Mouse (Mus musculus) gastrocnemius, postnatal 4 days (tissue): Measurements from ENCODE around the gene Gdf10. TPM values are rescaled to one million over a fixed set of nuclear protein-coding genes. Genes with fewer than 3 reads are reported as not detected.

Source experiments
- DNase-seq, 2 experiments: peaks; one replicate each; pipeline ENCODE4 v3.0.0; 2021 to 2022; ENCODE audit warnings: low spot score in 2 of 2, mixed read lengths in 2 of 2
- long read RNA-seq, 2 experiments: library from polyadenylated mRNA; stranded (forward); transcript quantifications; one replicate each; pipeline ENCODE4 v2.0.0; 2021
- total RNA-seq, 2 experiments: library from RNA; stranded (reverse); gene quantifications; 2 replicates each; pipeline ENCODE4 v1.2.3; 2021

Gdf10 gene
- 1 to 10 TPM; 3.5 to 5.0 TPM for total RNA-seq
- long read RNA-seq, experiment 1, full-length matches to known transcripts, result 11 of 13 reads
- long read RNA-seq, experiment 1, partial matches to known transcripts, result 1 of 13 reads
- long read RNA-seq, experiment 1, other reads (novel, unspliced or antisense), result 1 of 13 reads
- long read RNA-seq, experiment 2, full-length matches to known transcripts, result 18 of 20 reads
- long read RNA-seq, experiment 2, partial matches to known transcripts, result 2 of 20 reads
- long read RNA-seq, experiment 2, other reads (novel, unspliced or antisense), result 0 of 20 reads

DNA sequence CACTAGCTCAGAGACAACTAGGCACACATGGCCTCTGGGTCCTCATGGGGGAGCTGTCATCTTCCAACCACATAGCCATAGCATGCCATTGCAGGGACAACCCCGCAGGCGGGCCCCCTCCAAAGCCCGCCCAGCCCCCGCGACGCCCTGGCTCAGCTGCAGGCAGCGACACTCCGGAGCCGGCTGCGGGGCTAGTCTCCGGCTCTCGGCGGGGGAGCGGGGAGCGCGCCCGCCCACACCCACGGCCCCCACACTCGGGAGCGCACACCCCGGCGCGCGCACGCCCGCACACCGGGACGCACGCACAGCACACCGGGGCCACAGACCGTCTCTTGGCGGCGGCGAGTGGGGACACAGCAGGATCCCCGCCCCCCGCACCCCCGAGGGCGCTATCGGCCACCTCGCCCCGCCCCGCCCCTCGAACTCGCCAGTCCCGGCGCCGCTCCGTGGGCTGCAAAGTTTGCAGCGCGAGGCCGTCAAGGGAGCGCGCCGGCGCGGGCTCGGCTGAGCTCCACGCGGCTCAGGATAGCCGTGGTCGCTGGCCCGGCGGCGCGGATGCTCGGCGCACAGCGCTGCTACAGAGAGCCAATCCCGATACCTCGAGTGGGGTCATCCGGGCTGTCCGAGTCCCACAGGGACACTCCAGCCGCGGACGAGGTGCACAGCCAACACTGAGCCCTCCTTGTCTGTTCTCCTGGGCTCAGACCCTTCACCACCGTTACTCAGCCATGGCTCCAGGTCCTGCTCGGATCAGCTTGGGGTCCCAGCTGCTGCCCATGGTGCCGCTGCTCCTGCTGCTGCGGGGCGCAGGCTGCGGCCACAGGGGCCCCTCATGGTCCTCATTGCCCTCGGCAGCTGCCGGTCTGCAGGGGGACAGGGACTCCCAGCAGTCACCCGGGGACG, at the start of gene Gdf10:
Gene Gdf10 (plus strand): TSS at position 420 of the 903 bp plus-strand sequence.
- peak in 1 of 2 experiments; percentile 45 for DNase-seq

DNA sequence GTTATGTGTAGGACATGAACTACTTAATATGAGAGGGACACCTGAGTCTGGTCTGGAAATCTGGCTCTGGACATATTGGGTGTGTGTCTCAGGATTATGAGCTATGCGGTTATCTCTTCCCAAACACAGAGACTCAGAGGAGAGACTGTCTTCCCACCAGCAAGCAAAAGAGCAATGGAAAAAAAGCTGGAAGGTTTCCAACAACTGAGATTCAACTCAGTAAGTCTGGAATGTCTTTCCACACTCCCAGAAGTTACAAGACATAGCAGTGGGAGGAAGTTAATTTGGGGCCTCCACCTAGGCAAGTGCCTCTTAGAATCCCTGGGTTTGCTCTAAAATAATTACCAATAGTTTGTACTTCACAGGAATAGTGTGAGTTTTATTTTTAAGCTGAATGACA, 44.6 kb upstream of the Gdf10 start:
- DNase-seq, result no peak

DNA sequence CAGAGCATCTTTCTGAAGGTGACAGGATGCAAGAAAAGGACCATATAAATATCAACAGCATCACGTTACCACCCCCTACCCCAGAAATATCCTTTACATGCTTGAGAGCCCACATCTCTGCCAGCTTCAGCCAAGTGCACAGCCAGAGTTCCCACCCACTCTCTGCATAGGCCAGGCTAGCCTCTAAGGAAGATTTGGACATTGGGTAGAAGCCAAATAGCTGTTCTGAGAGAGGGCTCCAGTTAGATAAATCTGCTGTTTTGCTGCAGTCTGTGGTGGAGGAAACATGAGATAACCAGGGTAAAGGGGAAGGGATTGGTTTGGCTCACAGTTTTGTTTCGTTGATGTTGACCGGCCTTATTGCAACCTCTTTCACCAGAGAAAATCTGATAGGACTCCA, 43.2 kb upstream of the Gdf10 start:
- DNase-seq, result no peak

DNA sequence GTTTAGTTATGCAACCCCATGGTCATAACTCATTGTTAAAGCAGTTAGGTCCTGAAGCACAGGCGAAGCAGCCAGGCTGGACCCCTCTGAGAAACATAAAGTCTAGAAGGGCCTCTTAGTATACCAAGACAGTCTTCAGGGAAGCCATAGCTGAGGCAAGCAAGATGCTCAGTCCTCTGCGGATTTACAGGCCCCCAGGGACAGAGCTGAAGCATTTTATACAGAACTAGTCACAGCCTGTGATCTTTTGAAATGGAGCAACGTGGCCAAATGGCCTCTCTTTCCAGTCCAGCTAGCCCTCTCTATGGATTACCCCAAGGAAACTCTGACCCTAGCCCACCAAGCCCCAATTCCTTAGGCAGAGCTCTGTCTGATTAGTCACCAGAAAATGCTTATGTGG, 41.9 kb upstream of the Gdf10 start:
- no peak for DNase-seq

DNA sequence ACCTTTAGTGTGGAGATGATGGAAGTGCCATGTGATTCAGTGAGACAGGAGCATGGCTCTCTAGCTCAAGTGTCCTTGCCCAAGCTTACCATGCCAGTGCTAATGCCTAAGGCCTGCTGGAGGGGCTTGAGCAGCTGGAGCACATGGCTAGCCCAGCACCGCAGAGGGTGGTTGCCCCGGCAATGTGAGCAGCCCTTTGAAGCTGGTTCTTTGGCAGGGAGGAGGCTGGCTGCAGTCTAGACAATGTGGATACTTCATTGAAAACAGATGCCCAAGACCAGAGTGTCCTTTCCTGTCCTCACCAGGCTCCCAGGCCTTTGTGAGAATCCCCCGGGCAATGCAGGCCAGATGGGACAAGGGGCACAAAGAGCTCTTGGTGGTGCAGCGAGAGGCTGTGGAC, 40.3 kb upstream of the Gdf10 start:
- DNase-seq, result no peak

DNA sequence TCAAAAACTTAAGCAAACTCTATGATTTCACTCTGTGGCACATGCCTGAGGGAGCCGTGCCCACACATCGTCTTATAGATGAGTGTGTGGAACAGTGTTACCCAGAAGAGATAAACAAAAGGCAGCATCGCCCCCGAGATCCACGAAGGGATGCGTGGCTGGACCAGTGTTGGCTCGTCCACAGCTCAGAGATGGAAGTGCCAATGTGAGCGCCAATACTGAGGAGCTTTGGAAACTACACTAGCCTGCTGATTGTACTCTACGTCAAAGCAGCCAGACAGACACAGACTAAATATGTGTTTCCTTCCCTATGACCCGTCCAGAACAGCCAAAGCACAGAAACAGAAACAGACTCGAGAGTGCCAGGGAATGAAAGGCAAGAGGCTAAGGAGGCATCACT, 37.9 kb upstream of the Gdf10 start:
- DNase-seq, result no peak

DNA sequence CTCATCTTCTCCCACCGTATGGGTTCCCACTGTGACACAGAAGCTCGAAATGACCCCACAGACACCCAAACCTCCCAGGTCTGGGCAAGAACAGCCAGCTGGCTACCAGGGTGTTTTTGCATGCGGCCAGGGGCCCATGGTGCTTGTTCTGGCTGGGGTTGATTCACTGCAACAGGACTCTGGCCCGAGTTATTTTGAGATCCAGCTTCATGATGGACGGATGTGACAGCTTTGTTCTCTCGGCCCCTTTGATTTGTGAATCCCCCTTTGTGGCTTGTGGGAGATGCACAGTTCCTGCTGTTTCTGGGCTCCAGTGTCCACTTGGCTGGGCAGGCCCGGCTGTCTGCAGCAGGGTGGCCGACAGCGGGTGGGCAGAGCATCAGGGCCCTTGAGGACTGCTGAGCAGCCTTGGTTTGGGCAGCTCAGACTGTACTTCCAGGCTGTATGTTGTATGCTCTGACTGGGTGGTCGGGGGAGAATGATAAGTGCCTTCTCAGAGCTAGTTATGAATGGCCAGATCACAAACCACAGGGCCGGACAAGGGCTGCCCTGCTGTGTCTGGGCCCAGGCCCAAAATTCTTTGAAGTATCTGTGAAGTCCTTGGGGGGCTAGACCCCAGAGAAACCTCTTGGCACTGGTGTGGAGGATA, 34.9 kb upstream of the Gdf10 start:
- no peak for DNase-seq

DNA sequence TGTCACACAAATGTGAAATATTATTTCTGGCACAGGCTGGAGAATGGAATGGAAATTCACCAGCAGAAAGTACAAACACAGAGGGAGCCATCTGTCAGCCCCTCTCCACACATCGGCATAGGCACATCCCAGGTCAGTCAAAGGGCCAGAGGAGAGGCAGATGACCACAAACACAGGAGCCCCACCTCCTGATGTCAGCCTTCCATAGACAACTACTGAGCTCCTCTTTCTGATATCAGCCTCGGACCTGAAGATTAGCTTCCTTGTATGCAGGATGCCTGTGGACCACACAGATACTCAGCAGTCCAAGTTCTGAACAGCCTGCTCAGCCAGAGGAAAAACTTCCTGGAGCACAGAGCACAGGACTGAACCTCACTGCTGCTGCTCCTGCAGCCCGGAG, 33.4 kb upstream of the Gdf10 start:
- no peak for DNase-seq

DNA sequence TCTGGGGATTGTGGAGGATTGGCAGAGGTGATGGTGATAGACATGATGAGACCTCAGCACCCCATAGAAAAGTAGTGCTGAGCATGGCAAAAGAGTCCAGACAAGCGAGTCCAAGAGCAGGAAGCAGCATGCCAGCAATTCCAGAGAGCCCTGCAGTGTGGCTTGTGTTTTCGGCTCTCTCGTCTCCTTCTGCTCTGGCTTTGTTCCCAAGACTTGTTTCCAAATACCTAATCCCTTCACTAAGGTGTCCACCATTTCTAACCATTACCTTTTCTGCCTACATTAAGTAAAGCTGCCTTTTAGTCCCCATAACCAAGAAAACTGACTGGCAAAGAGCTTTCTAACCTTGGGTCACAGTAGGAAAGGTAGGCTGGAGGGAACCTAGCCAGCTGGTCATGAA, 31.9 kb upstream of the Gdf10 start:
- no peak for DNase-seq

DNA sequence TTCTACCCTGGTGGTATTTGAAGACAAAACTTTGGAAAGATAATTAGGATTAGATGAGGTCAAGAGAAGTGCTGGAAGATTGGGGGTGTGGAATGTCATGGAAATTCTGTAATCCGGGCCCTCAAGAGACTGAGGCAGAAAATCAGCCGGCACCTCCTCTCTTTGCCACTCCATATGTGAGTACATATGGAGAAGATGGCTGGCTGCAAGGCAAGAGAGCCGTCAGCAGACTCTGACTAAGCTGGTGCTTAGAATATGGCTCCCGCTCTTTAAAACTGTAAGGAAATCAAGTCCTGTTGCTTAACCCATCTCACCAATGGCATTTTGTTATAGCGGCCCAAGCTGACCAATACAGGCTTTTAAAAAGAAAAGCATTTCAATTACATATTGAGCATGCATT, 27.6 kb upstream of the Gdf10 start:
- no peak for DNase-seq

DNA sequence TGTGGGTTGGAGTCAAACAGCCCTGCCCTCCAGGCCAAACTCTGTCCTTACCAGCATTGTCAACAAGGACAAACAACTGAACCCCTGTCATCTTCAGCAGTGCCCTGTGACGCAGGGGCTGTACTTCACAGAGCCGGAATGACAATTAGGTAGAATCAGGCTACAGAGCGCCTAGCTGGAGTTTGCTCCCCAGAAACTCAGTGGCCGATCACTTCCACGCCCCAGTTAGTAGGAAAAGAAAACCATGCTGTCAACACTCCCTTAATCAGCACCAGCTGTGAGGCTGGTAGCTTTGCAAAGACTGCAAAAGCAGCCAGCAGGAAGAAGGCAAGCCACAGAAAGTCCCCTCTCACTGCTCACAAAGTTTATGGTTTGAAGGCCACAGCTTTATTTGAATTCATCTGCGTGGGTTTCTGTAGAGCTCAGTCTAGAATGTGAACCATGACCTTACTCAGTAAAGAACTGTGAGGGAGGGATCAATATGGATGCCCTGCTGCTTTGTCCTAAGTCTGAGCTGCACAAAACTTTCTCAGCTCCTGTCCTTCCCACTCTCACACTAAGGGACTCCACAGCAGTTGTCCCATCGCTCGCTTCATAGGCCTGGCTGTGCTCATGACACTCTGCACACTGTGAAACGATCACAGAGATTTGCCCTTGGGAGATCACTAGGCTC, 26.6 kb upstream of the Gdf10 start:
- DNase-seq, result no peak

DNA sequence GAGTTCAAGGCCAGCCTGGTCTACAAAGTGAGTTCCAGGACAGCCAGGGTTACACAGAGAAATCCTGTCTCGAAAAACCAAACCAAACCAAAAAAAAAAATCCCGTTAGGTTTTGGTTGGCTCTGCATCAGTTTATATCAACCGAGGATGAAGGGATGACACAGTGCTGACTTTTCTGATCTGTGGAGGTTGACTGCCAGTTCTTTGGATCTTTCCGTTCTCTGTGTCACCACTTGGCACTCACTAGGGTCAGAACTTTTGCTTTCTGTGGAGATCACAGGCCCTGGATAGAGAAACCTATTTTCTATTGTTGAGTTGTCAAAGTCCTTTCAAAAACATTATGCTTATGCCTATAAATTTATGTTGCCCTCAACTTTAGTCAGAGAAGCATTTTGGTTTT, 20.6 kb upstream of the Gdf10 start:
- DNase-seq, result no peak

DNA sequence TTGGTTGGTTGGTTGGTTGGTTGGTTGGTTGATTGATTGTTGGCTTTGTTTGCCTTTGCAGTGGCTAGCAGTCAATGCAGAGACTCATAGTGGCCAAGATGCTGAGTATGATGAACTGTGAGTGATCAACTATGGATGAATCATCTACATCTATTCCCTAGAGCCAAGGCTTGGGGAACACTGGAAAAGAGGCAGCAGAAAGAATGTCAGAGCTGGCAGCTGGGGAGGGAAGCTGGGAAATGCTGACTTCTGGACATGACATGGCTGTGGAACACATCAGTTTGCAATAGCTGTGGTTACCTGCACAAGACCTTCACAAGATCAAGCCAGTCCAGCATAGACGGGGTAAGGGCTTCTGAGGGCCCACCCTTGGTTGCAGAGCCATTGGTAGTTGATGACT, 20.2 kb upstream of the Gdf10 start:
- no peak for DNase-seq

DNA sequence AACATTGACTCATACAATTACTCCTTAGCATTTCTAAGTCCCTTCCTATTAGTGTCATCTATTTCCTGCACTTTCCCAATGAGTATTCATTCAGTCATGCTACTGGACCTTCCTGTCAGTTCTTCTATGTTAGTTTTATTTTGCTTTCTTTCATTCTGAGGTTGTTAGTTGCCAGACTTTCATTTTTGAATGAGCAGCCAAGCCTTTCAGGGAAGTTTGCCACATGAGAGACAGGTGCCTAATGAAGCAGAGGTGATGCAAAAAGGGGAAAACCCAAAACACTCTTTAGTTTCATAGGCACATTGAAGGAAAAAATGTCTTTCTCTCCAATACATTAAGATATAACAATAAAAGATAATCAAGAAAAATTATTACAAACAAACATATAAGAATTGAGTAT, 18.5 kb upstream of the Gdf10 start:
- no peak for DNase-seq

DNA sequence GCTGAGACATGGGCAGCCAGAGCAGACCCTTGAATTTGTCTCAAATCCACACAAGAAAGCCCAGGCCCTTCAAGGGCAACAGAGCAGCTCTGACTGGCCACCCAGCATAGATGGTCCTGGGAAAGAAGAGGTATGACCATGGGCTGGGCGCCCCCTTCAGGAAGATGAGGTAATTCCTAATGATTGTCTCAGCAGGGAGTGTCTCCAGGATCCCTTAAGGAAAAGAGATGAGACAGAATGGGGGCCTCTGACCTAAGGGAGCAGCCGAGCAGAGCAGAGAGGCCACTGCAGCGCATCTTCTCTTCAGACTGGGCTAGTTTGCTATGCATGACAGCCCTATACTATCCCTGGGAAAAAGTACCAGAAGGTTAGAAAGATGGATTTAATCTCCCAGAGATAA, 9.7 kb upstream of the Gdf10 start:
- peak; percentile 54 to 65 for DNase-seq

DNA sequence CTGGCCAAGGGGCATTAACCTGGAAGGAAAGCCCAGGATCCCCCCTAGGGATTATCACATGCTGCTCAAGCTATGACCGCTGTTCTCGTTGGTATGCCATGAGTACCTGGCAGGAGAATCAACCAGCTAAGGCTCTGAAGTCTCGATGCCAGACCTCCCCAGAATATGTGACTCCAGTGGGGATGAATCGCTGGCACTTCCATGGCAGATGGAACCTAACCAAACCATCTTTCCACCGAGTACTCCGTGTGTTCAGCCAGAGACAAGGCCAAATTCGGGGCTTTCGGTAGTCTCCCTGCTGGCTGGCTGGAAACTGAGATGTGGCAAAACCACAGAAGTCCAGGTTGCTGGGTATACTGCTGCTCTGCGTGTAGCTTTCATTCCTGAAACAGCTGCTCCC, 9.2 kb upstream of the Gdf10 start:
- DNase-seq, result no peak

DNA sequence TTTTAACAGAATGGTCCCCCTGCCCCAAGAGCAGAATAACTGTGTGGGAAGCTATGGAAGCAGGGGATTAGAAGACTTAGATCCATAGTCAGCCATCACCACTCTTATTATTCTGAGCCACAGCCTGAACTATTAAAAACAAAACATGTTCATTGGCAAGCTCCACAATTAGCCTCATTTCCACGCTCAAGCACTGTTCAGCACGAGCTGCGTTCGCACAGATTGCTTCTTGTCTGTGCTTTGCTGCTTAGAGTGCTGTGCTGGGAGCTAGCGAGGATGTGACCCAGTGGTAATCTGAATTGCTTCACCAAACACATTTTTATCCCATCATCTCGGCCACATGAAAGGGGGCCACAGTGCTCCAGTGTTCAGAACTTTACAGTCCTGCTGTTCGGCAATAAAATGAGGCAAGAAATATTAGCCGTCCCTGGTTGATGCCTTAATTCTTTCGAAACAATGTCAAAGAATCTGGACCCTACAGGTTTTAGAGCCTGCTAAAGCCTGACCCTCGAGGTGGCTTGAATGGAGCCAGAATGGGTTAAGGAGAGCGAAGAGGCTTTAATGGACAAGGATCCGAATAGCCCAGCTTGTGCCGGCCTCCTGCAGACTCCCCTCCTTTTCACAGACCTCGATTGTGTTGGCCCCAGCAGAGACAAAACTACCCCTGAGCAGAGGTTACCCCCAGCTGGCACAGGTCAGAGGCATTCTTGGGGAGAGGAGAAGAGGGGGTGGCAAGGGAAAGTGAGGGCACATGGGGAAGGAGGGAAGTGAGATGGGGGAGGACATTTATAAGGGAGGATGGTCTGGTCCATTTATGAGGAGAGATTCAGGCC, 2.4 kb upstream of the Gdf10 start:
- DNase-seq, result no peak

DNA sequence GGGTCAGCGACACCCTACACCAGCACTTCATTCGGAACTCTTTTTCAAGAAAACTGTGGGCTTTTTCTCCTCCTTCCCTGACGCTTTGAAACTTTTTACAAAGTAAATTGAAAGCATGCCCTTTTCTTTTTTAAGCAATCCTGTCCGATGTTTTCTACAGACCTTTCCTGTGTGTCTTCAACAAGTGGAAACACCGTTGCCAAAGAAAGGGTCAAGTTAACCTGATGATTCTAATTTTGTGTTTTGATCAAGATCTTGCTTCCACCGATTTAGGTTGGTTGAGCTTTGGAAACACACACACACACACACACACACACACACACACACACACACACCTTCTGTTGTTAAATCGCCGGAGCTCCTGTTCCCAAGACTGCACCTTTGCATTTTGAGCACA, 618 bp upstream of the Gdf10 start:
- no peak for DNase-seq

DNA sequence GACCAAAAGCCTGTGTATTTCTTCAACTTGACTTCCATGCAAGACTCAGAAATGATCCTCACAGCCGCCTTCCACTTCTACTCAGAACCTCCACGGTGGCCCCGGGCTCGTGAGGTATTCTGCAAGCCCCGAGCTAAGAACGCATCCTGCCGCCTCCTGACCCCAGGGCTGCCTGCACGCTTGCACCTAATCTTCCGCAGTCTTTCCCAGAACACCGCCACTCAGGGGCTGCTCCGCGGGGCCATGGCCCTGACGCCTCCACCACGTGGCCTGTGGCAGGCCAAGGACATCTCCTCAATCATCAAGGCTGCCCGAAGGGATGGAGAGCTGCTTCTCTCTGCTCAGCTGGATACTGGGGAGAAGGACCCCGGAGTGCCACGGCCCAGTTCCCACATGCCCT, 8.5 kb downstream of the Gdf10 start:
- no peak for DNase-seq

DNA sequence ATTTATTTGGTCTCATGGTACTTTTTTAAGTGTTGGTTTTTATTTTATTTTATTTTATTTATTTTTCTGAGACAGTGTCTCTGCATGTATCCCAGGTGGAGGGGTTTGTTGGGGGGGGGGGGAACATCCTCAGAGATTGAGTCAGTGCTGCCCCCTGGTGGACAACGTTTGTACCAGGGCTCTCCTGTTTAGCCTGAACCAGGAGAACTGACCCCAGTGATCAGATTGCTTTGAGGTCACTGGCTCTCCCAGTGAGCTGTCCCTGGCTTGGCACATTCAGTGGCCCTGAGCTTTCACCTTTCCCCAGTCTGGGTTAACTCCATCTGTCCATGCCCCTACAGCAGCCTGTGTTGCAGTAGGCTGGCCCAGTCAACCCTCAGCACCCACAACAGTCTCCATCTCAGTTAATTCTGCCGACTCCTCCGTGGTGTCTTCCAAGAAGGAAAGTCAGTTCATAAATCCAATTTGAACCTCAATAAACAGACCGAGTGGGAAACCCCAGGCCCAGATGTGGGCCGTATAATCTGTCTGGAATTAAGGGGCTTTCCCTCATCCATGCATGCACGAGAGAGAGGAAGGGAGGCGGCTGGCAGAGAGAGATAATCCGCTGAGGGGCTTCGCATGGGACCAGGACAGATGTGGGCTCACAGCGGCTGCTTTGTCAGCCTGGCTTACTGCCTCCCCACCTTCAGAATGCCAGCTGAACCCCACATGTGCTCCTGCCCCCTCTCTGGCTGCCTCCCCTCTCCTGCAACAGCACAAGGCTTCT, 9.7 kb downstream of the Gdf10 start:
- peak; percentile 48 to 76 for DNase-seq
